Mouse (Mus musculus) fat pad, adult 2 months (tissue): ENCODE results near the gene Rbks.

Source experiments
- DNase-seq: peaks from one replicate; pipeline ENCODE4 v3.0.0-alpha.2; 2011; ENCODE audit warnings: low read depth, low spot score; ENCODE audit errors: extremely low read depth

Rbks gene

GRCm38 (mm10) chr5:31627562-31628526 is 69.6 kb downstream of the Rbks start:
- DNase-seq, result no peak

- DNase-seq, result no peak
Observed at GRCm38 (mm10) chr5:31627117-31627516, 70.3 kb downstream of the Rbks start.

DNA sequence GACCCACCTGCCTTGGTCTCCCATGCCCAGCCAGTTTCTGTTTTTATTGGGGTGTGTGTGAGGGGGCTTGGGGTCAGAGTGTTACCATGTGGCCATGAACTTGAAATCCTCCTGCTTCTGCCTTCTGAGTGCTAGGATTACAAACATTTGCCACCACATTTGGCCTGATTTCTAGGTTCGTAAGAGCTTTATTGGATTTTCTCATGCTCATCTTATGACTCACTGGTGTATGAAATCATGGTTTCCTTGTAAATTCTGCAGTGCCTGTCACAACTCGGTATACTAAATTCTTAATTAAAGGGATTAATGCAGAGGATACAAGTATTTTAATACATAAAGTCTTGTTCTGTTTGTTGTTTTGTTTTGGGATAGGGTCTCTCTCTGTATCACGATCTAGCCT is 77.1 kb downstream of the Rbks start:
- no peak for DNase-seq

DNA sequence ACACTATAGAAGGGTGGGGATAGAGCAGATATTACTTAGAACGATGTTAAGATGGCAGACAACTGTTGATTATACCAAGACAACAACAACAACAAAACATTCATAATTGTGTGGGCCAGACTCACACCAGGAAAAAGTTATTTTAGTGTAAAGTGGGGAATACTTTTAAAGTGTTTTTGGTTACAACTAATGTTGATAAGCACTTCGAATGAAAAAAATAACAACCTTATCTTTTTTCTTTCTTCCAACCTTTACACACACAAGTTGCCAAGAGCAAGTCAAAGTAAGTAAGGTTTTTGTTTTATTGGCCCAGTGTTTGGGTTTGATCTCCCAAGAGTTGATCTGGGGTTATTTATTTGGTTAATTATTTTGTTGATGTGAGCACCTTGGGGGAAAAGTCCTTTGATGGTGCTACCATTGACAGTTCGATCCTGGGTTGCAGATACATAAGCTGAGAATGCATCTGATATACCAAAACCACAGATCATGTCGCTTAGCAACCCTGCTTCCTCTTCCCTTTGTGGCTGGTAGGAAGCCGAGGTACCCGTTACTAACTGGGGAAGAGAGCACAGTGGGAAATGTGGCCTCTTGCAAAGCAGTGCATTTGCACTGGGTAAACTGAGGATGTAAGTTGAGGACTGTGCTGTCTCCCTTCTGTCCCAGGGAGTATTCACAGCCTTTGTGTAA is 82.9 kb downstream of the Rbks start:
- DNase-seq, result no peak

DNA sequence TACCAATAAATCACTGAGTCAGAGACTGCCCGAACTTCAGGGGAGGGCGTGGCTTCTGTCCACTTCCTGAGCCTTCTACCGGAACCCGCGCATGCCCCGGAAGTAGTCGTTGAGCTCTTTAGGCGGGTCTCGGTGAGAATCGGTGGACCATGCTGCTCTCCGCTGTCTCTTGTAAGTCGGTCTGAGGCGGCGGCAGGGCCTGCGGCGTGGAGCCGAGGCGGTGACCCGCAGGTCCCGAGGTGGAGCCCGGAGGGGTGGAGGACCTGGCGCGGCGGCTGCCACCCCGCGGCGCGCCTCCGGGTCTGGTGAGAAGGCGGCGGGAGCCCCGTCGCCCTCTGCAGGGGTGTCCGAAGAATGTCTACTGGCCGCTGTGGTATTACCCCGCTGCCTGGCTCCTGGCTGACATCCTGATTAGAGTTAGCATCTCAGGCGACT is 83.6 kb downstream of the Rbks start:
- DNase-seq, result no peak

DNA sequence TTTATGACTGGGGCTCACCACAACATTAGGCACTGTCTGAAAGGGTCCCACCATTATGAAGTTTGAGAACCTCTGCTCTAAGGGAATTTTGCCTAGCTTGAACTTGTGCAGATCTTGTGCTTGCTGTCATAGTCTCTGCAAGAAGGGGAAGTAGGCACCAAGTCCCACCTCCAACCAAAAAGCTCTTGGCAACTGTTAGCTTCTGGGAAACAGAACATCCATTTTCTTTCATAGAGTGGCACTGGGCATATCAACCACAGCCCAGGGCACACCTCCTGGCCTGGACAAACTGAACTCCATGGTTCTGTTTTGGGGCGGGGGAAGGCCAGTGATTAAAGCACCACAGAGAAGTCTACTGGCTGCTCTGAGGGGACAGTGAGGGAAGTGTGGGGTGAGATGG is 86.2 kb downstream of the Rbks start:
- DNase-seq, result no peak

DNA sequence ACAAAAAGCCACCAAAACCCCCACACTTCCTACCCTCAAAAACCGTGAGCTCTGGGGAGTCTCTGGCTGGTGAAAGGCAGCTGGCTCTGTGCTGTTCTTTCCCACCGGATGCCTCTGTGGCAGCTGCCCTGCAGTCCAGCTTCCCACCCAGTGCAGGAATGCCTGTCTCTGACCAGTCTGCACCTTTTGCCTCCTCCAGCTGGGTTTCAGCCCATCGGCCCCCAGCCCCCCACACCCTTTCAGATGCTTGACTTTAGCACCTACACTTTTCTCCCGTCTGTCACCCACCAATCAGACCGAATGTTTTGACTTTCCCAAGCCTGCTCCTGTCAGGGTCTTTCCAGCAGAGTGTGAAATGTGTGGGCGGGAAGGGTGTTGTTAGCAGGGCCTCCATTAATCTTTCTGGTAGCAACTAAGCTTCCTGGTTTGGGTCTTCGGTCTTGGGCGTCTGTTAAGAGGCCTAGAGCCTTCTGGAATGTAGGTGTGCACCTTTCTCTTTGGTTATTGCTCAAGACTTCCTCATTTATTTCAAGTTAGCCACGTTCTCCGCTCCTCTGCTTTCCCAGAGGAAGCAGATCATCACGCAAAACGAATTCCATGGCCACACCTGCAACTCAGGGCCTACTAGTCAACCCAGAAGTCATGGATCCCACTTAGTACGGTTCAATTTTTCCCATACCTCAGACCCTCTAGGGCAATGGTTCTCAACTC is 86.9 kb downstream of the Rbks start:
- no peak for DNase-seq

DNA sequence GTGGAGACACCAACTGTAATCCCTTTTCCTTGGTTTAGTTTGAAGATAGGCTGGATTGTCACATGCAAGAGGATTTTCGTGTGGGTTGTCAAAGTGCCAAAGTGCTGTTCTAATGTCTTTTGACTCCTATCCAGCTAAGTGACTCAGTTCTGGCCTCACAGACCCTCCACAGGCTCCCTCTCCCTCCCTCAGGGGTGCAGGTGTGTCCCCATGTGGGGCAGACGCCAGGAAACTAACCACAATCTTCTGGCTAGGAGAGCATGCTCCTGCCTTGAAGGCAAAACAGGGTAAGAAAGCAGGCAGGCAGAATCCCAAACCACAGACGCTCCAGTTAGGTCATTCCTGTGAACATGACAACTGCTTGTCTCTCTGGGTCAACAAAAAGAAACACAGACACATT is 91.3 kb downstream of the Rbks start:
- DNase-seq, result peak; percentile 93

GRCm38 (mm10) chr5:31603766-31604165 is 93.7 kb downstream of the Rbks start:
- no peak for DNase-seq

GRCm38 (mm10) chr5:31602377-31602776 is 95.0 kb downstream of the Rbks start:
- peak; percentile 80 for DNase-seq

DNA sequence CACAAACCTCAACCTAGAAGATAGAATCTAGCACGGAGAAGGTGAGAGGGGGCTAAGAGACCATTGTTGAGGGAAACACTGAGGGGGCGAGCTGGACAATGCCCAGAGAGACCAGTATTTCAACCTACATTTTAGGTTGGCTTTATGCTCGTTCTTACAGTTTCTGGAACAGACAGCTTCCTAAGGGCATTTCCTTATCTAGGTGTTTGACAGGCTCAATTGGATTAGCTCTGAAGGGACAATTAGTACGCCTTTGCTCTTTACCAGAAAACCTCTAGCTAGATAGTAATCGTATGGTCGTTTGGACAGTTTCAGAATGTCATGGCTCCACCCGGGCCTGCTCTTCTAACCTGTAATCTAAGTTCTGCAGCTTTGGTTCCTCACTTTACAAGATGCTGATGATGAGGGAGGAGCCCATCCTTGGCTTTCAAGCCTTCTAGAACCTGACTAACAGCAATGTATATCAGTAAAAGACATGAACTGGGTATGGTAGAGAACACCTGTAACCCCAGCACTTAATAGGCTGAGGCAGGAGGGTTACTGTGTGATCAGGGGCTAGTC is 96.2 kb downstream of the Rbks start:
- DNase-seq, result no peak

GRCm38 (mm10) chr5:31599161-31599560 is 98.3 kb downstream of the Rbks start:
- no peak for DNase-seq

DNA sequence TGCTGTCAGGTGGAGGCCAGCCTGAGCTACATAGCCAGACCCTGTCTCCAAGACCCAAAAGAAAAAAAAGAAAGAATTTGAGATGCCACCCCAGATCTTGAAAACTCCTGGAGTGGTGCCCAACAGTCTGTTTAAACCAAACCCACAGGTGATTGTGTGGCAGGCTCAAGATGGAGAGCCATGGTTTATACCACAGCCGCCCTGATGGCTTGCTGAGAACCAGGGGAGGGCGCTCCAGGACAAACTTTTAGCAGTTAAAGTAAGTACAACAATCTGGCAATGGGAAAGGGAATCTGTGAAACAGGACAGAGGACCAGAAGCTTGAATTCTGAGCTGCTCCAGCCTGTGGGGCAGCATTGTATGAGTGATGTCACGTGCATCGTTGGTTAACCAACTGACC is 98.8 kb downstream of the Rbks start:
- no peak for DNase-seq

DNA sequence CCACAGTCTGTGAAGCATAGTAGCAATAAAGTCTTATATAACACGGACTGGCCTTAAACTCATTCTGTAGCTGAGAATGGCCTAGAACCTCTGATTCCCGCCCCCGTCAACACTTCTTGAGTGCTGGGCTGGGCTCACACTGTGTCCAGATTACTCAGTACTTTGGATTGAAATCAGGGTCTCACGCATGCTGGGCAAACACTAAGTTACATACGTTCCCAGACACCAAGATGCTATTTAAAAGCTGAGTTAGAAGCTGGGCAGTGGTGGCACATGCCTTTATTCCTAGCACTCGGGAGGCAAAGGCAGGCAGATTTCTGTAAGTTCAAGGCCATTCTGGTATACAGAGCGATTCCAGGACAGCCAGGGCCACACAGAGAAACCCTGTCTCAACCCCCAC is 99.3 kb downstream of the Rbks start:
- no peak for DNase-seq

DNA sequence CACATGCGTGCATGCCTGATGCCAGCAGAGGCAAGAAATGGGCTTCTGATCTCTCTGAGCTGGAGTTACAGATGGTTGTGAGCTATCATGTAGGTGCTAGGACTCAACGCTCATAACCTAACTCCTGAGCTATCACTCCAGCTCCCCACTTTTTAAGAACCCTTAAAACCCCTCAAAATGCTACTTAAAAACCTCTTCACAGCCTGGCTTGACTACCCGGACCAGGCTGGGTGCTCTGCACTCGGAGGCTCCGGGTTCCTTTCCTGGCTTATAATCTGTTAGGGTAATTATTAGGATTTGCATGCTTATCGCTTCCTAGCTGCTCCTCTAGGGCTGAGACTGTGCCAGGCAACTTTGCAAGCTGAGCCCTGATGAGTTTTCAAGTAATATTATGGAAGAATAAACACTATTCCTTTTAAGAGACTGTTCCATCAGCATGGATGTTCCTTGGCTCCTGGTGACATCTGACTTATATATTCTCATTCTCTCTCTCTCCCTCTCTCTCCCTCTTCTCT is 99.9 kb downstream of the Rbks start:
- DNase-seq, result no peak

- DNase-seq, result no peak
Observed at GRCm38 (mm10) chr5:31596481-31597429, 100.7 kb downstream of the Rbks start, which contains the start of gene Mrpl33. Gene Mrpl33 (plus strand): TSS chr5:31596935.

GRCm38 (mm10) chr5:31595868-31596267 is 101.6 kb downstream of the Rbks start:
- DNase-seq, result no peak

GRCm38 (mm10) chr5:31591122-31591521 is 106.3 kb downstream of the Rbks start:
- DNase-seq, result no peak

- DNase-seq, result no peak
Observed at GRCm38 (mm10) chr5:31589711-31590319, 107.6 kb downstream of the Rbks start.
